Mouse (Mus musculus) adipocyte (in vitro differentiated cells): ENCODE data around the gene Prss50.

Source experiments
- DNase-seq: peaks from one replicate; pipeline ENCODE4 v3.0.0-alpha.2; 2016; ENCODE audit warnings: low spot score

Prss50 gene

DNA sequence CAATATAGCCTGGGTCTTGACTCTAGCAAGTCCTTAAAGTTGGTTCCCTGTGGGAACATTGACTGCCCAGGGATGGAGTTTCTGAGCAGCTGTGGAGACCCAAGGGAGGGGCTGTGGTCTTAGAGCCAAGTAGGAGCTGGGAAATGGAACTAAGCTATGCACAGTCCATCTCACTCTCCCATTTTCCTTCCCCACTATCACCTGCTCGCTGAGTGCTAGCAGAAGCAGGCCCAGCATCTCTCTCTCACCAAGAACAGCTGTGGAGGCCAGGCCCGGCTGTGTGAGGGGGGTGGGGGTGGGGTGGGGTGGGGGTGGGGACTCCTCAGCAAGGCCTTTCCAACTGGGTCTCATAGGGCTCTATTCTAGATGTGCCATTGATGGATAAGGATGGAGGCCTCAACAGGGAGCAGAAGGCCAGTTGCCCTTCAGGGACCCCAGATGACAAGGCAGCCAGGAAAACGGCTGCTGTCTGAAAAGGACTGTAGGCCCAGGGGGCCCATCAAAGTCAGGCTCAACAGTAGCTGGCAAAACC lies 17.0 kb downstream of the Prss50 start:
- DNase-seq = no peak

DNA sequence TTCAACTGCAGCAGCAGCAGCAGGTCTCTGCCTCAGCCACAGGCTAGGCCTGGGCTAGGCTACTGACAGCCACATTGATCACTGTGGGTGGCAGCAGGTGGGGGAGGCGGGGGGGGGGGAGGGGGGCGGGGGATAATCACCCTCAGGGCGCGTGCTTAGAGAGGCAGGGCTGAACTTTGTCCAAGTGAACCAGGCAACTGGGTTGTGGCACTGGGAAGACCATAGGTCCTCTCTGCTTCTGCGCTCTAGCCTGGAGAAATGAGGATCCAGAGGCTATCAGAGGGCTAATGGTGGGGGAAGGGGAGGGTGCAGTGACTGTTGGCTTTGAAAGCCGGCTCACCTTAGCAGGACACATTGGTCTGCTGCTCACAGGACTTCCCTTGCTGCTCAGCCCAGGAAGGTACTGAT lies 17.5 kb downstream of the Prss50 start:
- DNase-seq = peak; percentile 7

DNA sequence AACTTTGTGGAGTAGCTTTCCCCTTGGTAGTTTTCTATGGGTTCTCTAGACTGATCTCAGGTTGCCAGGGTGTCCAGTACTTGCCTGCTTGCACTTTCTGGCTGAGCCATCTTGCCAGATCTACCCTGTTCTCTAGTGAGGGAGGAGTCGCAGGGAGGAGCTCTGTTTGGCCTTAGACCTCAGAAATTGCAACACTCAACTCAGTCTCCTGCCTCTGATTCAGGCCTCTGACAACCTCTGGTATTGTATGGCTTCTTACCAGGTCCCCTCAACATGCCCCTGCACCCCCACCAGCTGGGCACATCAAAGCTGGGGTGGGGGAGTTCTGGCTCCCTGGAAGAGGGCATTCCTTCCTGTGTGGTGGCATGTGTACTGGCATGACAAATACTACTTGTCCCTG lies 19.6 kb downstream of the Prss50 start:
- peak; percentile 85 for DNase-seq

DNA sequence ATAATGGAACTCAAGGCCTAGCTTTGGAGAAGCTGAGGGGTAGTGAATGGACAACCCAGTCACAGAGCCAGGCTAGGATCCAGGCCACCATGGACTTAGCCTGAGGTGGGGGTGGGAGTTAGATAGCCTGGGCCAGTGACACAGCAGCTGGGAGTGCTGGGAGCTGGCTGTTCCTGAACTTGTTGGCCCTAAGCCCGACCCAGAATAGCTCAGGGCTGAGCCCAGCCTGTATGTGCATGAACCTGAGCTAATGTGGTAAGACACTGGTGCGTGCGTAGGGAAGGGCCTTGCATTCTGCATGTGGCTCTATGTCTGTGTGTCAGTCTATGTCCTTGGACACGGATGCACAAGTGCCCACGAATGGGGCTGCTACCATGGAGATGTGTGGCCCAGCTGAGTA lies 20.1 kb downstream of the Prss50 start:
- DNase-seq = peak; percentile 85

DNA sequence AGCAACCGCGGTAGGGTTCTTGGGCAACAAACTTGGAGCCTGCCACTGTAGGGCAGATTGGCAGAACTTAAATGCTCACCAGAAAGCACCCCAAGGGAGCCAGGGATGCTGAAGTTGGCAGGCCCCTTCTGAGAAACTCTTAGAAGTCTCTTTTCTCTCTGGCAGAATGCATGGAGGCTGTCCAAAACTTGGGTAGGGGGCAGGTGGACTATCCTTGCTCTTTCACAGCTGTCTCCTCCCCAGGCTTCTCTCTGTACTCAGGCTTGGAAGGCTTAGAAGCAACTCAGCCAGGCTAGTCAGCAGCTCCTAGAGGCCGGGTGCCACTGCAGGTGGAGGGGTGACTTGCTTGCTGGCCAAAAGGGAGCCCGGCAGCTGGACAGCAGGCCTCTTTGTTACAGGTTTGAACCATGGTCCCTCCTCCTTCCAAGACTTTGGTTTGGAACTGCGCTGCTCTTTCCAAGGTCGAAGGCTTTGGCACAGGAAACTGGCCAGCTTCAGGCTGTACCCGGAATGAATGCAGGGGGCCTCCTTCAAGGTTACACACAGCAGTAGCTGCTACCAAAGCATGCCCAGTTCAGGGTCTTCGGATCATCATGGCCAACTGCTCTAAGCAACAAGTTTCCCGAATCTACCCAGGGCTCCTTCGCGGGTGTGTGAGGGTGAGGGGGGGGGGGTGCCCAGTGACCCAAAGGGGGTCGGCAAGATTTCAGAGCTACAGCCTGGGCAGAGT lies 21.6 kb downstream of the Prss50 start, which contains the start of gene Als2cl:
Als2cl (plus strand) TSS at position 680 of the 730 bp plus-strand sequence.
- DNase-seq = peak; percentile 55

DNA sequence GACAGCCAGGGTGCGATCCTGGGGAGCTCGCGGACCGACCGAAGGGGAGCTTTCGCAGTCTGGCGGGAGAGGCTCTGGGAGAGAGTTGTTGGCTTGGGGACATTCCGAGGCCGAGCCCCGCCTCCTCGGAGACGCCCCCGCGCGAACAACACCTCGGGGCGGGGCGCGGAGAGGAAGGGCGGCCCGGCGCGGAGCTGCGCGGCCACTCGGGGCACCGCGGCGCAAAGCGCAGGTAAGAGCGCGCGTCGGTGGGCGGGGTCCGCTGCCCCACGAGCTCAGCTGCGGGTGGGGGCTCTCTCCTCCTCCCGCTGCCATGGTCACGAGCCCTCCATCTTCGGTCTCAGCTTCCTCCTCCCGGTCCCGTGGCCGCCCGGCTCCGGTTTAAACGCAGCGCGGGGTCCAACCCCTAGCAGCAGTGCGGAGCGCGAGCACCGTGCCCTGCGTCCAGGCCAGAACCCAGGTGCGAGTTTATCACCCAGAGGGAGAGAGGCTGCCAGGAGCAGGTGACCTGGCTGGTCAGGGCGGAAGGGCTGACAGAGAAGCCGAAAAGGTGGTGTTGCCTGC lies 22.3 kb downstream of the Prss50 start, which contains the start of gene Tmie:
Tmie (minus strand) TSS at position 116 of the 564 bp plus-strand sequence.
- DNase-seq = no peak

DNA sequence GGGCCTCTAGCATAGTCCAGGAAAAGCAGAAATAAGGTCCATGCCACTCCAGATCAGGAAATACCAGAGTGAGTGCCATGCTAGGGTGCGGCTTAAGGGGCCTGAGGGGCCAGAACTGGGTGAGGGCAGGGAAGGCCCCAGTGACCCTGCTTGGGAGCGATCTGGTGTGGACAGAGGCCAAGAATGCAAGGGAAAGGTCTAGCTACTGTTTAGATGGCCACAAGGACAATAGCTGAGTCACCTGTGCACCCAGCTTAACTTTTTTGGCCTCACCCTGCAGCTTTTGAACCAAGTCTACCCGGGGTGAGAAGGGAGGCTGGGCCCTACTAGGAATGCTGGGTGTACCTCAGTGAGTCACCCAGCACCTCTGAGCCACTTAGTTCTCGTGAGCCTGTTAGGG lies 23.0 kb downstream of the Prss50 start:
- DNase-seq = peak; percentile 21

DNA sequence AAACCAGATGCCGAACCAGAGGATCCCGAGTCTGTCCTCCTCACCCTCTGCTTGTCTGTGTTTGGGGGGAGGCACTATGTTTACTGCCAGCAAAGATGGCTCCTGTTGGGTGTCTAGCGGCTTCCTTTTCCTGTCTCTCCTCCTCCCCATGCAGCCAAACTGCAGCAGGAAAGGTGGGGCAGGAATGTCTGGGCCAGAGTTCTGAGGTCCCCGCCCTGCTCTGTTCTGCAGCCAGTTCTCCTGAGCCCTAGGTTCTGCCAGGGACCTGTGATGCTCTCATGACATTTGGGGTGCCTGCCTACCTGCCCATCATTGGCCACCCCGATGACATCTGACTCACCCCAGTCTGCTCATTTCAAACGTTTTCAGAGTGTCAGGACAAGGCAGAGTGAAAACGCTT lies 24.2 kb downstream of the Prss50 start:
- DNase-seq = no peak

DNA sequence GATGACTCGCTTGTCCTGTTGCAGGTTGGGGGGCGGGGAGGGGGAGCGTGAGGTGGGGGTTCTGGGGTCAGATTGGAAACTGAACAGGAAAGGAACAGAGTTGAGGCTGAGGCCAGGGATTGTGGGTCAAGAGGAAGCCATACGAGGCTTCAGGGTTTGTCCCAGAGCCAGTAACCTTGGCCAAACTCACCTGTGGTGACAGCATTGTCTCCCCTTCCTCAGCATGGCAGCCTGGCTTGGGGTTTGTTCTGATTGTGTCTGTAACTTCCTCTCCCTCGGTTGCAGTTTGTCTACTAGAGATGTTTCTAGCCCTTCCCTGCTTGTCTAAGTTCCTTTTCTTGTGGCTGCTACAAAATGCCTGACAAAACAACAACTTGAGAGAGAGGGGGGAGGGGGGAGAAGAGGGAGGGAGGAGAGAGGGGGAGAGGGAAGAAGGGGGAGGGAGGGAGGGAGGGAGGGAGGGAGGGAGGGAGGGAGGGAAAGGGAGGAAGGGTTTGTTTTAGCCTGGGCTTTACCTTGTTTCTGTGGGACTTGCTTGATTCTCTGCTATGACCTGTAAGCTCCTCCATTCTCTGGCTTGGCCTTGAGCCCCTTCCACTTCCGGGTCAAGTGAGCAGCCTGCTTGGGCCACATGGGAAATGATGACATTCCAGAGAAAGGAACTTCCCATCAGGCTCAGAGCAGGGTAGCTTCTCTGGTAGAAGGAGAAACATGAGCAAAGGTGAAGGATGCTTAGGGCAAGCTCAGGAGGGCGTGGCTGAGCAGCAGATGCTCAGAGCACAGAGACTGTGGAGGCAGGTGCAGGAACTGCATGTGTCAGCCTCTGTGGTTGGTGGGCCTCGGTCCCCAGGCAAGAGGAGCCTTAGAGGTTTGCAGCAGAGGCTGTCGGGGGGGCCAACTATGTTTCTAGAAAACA lies 29.9 kb downstream of the Prss50 start:
- peak; percentile 41 for DNase-seq

DNA sequence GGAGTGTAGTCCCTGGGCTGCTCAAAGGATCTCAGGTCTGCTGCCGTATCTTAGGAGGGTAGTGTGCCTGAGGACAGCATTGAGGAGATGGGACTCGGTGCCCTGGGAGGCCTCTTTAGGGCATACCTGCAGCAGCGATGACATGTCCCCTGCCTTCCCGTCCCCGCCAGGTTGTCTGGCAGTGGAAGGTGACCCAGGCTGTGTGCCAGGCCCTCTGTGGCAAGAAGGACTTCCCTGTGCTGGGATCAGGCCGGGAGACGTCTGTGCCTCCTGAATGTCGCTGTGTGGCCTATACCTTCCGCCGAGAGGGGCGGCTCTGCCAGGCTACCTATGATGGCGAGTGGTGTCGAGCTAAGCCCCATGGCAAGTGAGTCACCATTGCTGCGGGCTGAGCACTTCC lies 31.2 kb downstream of the Prss50 start:
- DNase-seq = no peak

DNA sequence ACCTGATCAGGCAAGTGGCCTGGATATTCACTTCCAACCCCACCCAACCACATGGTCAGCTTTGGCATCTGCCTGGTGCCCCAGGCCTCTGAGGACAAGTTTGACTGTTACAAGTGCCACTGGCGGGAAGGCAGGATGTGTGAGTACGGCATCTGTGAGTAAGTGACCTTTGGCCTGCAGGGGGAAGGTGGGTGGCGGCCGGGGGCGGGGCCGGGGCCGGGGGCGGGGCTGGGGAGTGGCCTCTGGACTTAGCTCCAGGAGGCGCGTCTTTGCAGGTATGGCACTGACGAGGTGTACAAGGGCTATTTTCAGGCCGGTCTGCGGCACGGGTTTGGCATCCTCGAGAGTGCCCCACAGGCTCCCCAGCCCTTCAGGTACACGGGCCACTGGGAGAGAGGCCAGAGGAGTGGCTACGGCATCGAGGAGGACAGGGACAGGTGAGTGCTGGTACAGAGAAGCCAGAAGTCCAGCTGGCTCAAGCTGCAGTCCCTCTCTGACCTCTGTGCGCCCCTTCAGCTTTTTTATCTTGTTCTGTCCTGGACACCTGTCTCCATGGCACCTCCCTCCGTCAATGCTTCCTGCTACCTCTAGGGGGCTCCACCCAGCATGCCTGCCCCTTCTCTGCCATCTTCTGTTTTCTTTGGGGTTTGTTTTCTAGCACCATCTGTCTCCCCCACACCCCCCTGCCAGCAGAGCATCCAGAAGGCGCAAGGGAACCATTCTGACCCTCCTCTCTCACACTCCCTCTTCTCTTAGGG lies 32.4 kb downstream of the Prss50 start:
- DNase-seq = no peak

DNA sequence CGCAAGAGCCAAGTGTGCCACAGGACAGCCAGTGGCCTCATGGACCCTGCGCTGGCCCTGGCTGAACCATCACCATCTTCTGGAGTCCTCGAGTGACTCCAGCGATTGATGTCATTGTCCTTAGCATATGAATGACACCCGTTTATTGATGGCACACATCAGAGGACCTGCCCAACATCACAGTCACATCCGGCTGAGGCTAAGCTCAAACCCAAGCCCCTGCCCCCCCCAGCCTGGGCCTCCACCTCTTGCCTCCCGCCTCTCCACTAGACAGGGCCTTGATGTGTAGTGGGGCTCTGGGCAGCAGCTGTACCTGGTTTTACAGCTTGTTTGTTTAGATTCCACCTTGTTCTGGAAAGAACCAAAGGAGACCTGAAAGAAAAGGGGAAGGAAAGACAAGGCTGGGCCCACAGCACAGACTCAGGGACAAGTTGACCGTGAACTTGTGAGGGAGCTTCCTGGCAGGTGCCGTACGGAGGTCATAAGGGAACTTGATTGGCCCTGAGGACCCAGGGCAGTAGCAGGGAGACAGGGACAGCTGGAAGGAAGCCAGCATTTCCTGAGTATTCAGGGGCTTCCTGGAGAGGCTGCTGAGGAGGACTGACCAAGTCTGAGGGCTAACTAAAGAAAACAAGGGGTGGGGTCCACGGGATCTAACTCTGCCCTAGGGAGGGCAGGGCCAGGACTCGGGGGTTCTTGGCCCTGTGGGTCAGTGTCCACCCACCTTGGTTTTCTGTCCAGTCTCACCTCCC lies 33.5 kb downstream of the Prss50 start:
- DNase-seq = no peak

DNA sequence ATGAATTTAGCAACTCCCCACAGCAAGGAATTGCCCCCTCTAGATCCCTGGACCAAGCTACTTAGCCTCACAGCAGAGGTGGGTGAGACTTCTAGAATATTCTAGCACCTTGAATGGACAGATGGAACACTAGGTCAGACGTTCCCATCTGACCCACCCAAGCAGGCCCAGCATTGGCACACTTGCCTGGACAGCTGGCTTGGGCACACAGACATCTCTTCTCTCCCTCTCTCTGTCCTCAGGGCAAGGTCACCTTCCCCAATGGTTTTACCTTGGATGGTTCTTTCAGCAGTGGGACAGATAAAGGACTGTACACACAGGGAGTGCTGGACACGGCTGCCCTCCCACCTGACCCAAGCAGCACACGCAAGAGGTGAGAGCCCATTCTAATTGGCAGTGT lies 34.8 kb downstream of the Prss50 start:
- DNase-seq = no peak

DNA sequence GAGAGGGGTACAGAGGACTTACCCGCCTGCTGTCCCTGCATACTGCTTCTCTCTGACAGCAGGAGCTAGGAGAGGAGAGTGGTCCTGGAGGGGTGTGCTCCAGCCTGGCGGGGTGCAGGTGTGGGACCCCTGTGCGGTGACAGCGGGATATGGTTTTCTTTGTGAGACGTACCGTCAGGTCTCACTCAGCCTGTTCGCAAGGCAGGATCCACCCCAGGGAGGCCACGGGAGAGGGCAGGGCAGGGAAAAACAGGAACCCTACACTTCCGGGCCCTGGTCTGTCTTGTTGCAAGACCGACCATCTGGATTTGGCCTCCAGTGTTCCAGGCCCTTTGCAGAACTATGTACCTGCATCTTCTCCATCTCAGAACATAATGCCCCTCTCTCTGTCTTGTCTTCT lies 35.7 kb downstream of the Prss50 start:
- DNase-seq = no peak

DNA sequence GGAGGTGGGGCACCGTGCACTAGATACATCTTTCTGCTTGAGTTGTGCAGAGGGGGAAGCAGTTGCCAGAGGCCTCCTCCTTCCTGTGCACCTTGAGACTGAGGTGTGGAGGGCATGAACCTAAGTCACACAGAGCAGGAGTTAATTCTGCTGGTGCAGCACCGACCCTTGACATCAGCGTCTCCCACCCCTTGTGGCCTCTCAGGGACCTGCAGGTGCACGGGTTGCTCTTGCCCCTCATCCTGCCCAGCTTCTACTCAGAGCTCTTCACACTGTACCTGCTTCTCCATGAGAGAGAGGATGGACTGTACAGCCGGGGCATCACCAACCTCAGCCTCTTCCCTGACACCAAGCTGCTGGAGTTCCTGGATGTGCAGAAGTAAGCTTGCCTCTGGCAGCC lies 37.7 kb downstream of the Prss50 start:
- no peak for DNase-seq

DNA sequence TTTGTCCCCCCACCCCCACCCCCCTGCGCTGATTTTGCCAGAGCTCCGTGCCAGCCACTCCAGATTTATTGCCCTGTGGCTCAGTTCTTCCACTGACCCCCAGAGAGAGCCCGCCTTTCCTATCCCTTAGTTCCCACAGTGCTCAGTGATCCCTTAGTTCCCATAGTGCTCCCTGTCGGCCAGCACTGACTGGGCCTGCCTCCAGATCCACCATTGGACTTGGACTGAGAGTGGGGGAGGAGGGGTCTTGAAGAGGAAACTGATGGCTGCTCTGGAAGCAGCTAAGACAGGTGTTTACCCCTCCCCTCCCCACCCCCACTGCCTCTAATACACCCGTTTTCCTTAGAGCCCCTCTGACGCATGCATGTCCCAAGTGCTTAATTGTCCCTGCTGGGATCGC lies 38.2 kb downstream of the Prss50 start:
- DNase-seq = no peak

DNA sequence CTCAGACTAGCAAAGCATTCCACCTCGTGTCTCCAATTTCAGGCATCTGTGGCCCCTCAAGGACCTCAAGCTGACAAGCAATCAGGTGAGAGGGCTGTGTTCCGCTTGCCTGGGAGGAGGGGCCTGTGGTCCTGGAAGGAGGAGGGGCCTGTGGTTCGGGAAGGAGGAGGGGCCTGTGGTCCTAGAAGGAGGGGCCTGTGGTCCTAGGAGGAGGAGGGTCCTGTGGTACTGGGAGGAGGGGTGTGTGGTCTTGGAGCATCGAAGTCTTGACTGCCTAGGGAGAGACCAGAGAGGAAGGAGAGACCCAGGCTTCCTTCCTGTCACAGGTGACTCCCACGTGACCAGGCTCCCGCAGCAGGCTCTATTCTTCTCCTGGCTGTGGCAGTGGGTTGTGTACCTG lies 38.8 kb downstream of the Prss50 start:
- DNase-seq = no peak

DNA sequence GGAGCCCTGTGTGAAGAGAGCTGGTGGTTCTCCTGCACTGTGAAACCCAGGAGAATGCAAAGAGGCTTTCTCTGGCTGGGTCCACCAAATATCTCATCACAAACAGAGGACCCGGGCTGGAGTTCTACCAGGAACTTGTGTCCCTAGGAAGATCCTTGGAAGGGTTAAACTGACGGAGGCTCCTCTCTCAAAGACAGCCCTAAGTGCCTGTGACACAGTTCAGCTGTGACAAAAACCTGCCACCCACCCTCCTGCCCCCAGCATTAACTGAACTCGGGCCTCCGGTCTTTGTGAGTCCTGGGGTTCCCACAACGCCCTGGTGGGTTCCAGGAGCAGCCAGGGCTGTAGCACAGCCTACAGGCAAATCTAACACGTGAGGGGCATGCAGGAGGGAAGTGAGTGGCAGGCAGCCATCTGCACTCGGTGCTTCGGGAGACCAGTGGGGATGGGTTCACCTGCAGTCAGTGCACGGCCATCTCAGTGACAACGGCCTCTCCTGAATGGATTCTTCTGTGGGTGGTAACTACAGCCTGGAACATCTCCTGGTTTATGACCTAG lies 41.8 kb downstream of the Prss50 start:
- no peak for DNase-seq

DNA sequence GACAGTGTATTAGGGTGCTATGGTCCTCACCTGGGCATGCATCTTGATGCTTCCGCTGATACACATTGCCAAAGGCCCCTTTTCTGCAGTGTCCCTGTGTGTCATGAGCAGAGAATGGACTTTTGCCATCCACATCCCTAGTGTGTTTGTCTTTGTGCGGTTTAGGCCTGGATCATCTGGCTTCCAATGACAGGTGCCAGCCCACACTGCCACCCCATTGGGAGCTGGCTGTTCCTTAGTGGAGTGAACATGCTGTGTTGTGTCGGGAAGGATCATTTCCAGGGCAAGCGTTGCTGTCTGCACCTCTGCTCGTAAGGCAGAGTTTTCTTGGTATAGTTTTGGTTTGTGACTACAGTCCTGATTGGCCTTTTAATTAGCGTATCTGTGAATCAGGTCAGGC lies 43.4 kb downstream of the Prss50 start:
- no peak for DNase-seq

DNA sequence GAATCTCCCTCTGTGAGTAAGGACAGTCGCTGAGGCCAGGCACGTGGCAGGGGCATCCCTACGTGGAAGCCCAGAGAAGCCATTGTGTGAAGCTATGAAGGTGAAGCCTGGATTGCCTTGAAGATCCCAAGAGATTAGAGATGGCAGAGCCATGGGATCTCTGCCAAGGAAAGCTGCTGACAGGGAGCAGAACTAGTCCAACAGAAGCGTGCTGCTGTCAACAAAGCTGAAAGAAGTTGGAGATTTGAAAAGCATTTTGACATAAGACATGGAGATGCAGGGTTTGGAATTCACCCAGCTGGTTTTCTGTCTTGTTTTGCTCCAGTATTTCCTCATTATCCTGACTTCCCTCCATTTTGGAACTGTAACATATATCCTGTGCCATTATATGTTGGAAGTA lies 44.5 kb downstream of the Prss50 start:
- peak; percentile 57 for DNase-seq
